Mouse (Mus musculus) stomach, postnatal 0 days (tissue): ENCODE results near the gene Ivns1abp. TPM values are rescaled to one million over a fixed set of nuclear protein-coding genes. Genes with fewer than 3 reads are reported as not detected.

Experiments
- ATAC-seq: fragments of 200-750 bp; cut with Nextera tagmentation; 2 replicates; pipeline ENCODE4 v1.8.0; 2017; ENCODE audit not compliant: low FRiP score, low TSS enrichment
- DNase-seq: peaks from one replicate; pipeline ENCODE4 v3.0.0-alpha.2; 2016; ENCODE audit warnings: low spot score
- H3K27ac ChIP-seq: fragments of 300-500 bp; sonication (generic); replicated peaks from 2 replicates; pipeline ENCODE4 v1.5.1; 2014; ENCODE audit warnings: mild to moderate bottlenecking, control low read depth
- H3K27me3 ChIP-seq: fragments of 300-500 bp; sonication (generic); 2 replicates; pipeline ENCODE4 v1.6.1; 2014; ENCODE audit warnings: low read length; ENCODE audit not compliant: control insufficient read depth, insufficient read depth
- H3K36me3 ChIP-seq: fragments of 300-500 bp; sonication (generic); 2 replicates; pipeline ENCODE4 v1.6.1; 2014; ENCODE audit warnings: low read length, mixed read lengths; ENCODE audit not compliant: control insufficient read depth, insufficient read depth
- H3K4me1 ChIP-seq: fragments of 300-500 bp; sonication (generic); replicated peaks from 2 replicates; pipeline ENCODE4 v1.6.1; 2014; ENCODE audit warnings: antibody characterized with exemption; ENCODE audit not compliant: control insufficient read depth, insufficient read depth
- H3K4me2 ChIP-seq: fragments of 300-500 bp; sonication (generic); replicated peaks from 2 replicates; pipeline ENCODE4 v1.6.1; 2014; ENCODE audit warnings: low read depth, mild to moderate bottlenecking, control low read depth, moderate library complexity
- H3K4me3 ChIP-seq: fragments of 300-500 bp; sonication (generic); 2 replicates; pipeline ENCODE4 v1.5.1; 2014; ENCODE audit warnings: low read depth, low read length, control low read depth
- H3K9ac ChIP-seq: fragments of 300-500 bp; sonication (generic); 2 replicates; pipeline ENCODE4 v1.6.1; 2014; ENCODE audit warnings: mild to moderate bottlenecking, low read length, control low read depth, mixed read lengths
- H3K9me3 ChIP-seq: fragments of 300-500 bp; sonication (generic); 2 replicates; pipeline ENCODE4 v1.6.1; 2016; ENCODE audit warnings: low read length; ENCODE audit not compliant: control insufficient read depth
- CTCF ChIP-seq: IDR thresholded peaks from 2 replicates; pipeline ENCODE4 v1.5.1; 2016; ENCODE audit warnings: antibody characterized with exemption, low read depth, mild to moderate bottlenecking, moderate library complexity
- EP300 ChIP-seq: optimal IDR thresholded peaks from 2 replicates; pipeline ENCODE3; 2016; ENCODE audit warnings: antibody characterized with exemption
- WGBS: fragments of 180-500 bp; shearing (Covaris S2); extraction: QIAGEN DNeasy Blood & Tissue Kit; methylation state at CpG from one replicate; pipeline ENCODE4 v1.1.7; 2014; 5-methylcytosine and 5-hydroxymethylcytosine counted together
- polyA plus RNA-seq: library from polyadenylated mRNA; unstranded; fragments of >200 nt; fragmentation: Nextera tagmentation; extraction: Ambion mirVana; gene quantifications from 2 replicates; pipeline ENCODE4 v1.2.1, GENCODE M21; 2015

Ivns1abp gene
- polyA plus RNA-seq, 1 experiment from 2014 or later, result 92.8 TPM

DNA sequence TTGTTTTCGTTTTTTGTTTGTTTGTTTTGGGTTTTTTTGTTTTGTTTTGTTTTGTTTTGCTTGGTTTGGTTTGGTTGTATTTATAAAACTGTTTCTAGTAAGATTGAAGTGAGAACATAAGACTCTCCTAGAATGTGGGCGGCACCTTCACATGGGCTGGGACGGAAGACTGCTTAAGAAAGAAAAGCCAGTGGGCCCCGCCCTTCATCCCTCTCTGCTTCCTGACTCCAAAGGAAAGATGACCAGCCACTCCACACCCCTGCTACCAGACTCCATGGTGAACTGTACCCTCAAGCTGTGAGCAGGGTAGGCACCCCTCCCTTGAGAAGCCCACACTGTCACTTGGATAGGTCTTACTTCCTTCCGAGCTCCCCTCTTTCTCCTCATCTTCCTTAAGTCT is 33.8 kb upstream of the Ivns1abp start:
- Histone ChIP-seq H3K4me2 (no peak overlapping the region), H3K9me3 (no peaks in the 10 kb centered on the region), H3K4me3 (no peak overlapping the region), H3K36me3 (no peaks in the 10 kb centered on the region), H3K27me3 (no peaks in the 10 kb centered on the region), H3K27ac (no peak overlapping the region), H3K4me1 (no peaks in the 10 kb centered on the region), H3K9ac (no peak overlapping the region)
- WGBS, result 76% methylated on average over 5 of the region's 5 CpGs
- TF ChIP-seq CTCF (no peak), EP300 (no peak)
- ATAC-seq, result peak; percentile 43; the same call in 1 of the 2 replicates
- peak; percentile 33 for DNase-seq

DNA sequence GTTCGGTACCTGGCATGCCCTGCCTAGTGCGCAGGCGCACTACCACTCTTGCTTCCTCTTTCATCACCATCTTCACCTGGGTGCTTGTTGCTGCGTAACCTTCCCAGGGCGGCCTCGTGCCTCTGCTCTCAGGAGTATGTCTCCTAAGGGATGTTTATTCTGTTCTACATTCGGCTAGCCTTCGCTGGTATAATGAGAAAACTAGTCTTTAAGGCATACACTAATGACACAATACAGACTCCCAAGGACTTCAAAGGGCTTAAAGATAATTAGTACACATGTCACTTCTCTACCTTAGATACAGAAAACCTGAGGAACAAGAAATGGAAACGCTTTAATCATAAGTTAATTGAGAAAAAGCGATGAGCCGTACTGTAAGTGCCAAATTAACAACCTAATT is 32.9 kb upstream of the Ivns1abp start:
- Histone ChIP-seq H3K36me3 (no peaks in the 10 kb centered on the region), H3K9me3 (no peaks in the 10 kb centered on the region), H3K27ac (no peak overlapping the region), H3K4me1 (no peaks in the 10 kb centered on the region), H3K9ac (no peak overlapping the region), H3K4me3 (no peak overlapping the region), H3K4me2 (no peak overlapping the region), H3K27me3 (no peaks in the 10 kb centered on the region)
- no peak for TF ChIP-seq EP300
- DNase-seq (no peak), ATAC-seq (no peak)
- 89% methylated on average over 11 of the region's 11 CpGs for WGBS

- TF ChIP-seq CTCF, result no peak
- no peak for TF ChIP-seq EP300
- Histone ChIP-seq H3K9me3 (no peaks in the 10 kb centered on the region), H3K4me2 (no peak overlapping the region), H3K36me3 (no peaks in the 10 kb centered on the region), H3K4me3 (no peak overlapping the region), H3K4me1 (no peaks in the 10 kb centered on the region), H3K9ac (no peak overlapping the region), H3K27ac (no peak overlapping the region), H3K27me3 (no peaks in the 10 kb centered on the region)
- DNase-seq (no peak), ATAC-seq (no peak)
- WGBS, result 54% methylated on average over 7 of the region's 7 CpGs
These were observed 25.0 kb upstream of the Ivns1abp start for GRCm38 (mm10) chr1:151319267-151319666.

GRCm38 (mm10) chr1:151320408-151320807 is 23.9 kb upstream of the Ivns1abp start:
- Histone ChIP-seq H3K9ac (no peak overlapping the region), H3K36me3 (no peaks in the 10 kb centered on the region), H3K27me3 (no peaks in the 10 kb centered on the region), H3K4me2 (no peak overlapping the region), H3K4me1 (no peaks in the 10 kb centered on the region), H3K9me3 (no peaks in the 10 kb centered on the region), H3K4me3 (no peak overlapping the region), H3K27ac (no peak overlapping the region)
- 64% methylated on average over 4 of the region's 4 CpGs for WGBS
- TF ChIP-seq CTCF, result no peak
- TF ChIP-seq EP300, result no peak
- DNase-seq, result no peak
- no peak for ATAC-seq

- no peaks in the 10 kb centered on the region for H3K36me3 ChIP-seq
- H3K27ac ChIP-seq, result no peak overlapping the region
- no peaks in the 10 kb centered on the region for H3K27me3 ChIP-seq
- H3K9ac ChIP-seq, result no peak overlapping the region
- no peaks in the 10 kb centered on the region for H3K9me3 ChIP-seq
- ATAC-seq, result no peak
- H3K4me2 ChIP-seq, result no peak overlapping the region
- 42% methylated on average over 1 of the region's 1 CpGs for WGBS
- no peak for DNase-seq
- no peak overlapping the region for H3K4me3 ChIP-seq
- no peak for TF ChIP-seq CTCF
- TF ChIP-seq EP300, result no peak
- H3K4me1 ChIP-seq, result no peaks in the 10 kb centered on the region
These were observed 18.9 kb upstream of the Ivns1abp start for GRCm38 (mm10) chr1:151325328-151325727.

- ATAC-seq, result 0 out of 2 replicates have a peak, but pooled peaks have one; percentile 29
- Histone ChIP-seq H3K4me3 (no peak overlapping the region), H3K9me3 (no peaks in the 10 kb centered on the region), H3K4me1 (no peaks in the 10 kb centered on the region), H3K27me3 (no peaks in the 10 kb centered on the region), H3K36me3 (no peaks in the 10 kb centered on the region), H3K27ac (no peak overlapping the region), H3K9ac (no peak overlapping the region), H3K4me2 (no peak overlapping the region)
- 78% methylated on average over 14 of the region's 14 CpGs for WGBS
- TF ChIP-seq EP300 (no peak), CTCF (no peak)
- no peak for DNase-seq
These were observed 15.8 kb upstream of the Ivns1abp start for GRCm38 (mm10) chr1:151328341-151329097.
